Mouse (Mus musculus) ES-Bruce4 (cell line): ENCODE results near the gene Rin1. TPM values are rescaled to one million over a fixed set of nuclear protein-coding genes. Genes with fewer than 3 reads are reported as not detected.

Experiments
- H3K27ac ChIP-seq: 2 replicates; pipeline ENCODE4 v1.5.1; 2012; ENCODE audit warnings: low read length, inconsistent platforms; ENCODE audit not compliant: insufficient read depth
- H3K27me3 ChIP-seq: 2 replicates; pipeline ENCODE4 v1.6.1; 2012; ENCODE audit warnings: mild to moderate bottlenecking, low read length, inconsistent platforms; ENCODE audit not compliant: control insufficient read depth, poor library complexity, insufficient read depth, severe bottlenecking
- H3K36me3 ChIP-seq: 2 replicates; pipeline ENCODE4 v1.6.1; 2012; ENCODE audit warnings: inconsistent platforms, mild to moderate bottlenecking, low read length, moderate library complexity; ENCODE audit not compliant: control insufficient read depth, poor library complexity, insufficient read depth, severe bottlenecking
- H3K4me1 ChIP-seq: one replicate; pipeline ENCODE4 v1.8.1; 2011; ENCODE audit warnings: low read length; ENCODE audit not compliant: control insufficient read depth, insufficient read depth
- H3K4me3 ChIP-seq: 2 replicates; pipeline ENCODE4 v1.5.1; 2011; ENCODE audit warnings: low read depth, mild to moderate bottlenecking, low read length
- H3K9ac ChIP-seq: 2 replicates; pipeline ENCODE4 v1.6.1; 2012; ENCODE audit warnings: low read depth, mild to moderate bottlenecking, inconsistent platforms; ENCODE audit not compliant: poor library complexity, severe bottlenecking
- H3K9me3 ChIP-seq: replicated peaks from 2 replicates; pipeline ENCODE4 v1.6.1; 2012; ENCODE audit warnings: mild to moderate bottlenecking, low read length, inconsistent platforms; ENCODE audit not compliant: control insufficient read depth, poor library complexity, insufficient read depth, severe bottlenecking
- CTCF ChIP-seq: IDR thresholded peaks from one replicate; pipeline ENCODE4 v1.8.1; 2011; ENCODE audit warnings: low read depth, low read length
- EP300 ChIP-seq: IDR thresholded peaks from 2 replicates; pipeline ENCODE4 v1.6.1; 2011; ENCODE audit warnings: low read depth, low read length; ENCODE audit not compliant: insufficient read depth
- POLR2A ChIP-seq: IDR thresholded peaks from one replicate; pipeline ENCODE4 v1.8.1; 2011; ENCODE audit warnings: low read length; ENCODE audit not compliant: insufficient read depth
- polyA plus RNA-seq: library from polyadenylated mRNA; stranded (reverse); fragments of >200 nt; gene quantifications from 2 replicates; pipeline ENCODE4 v1.2.4, GENCODE M21; 2011; ENCODE audit warnings: low read depth; ENCODE audit not compliant: missing spikeins, insufficient read depth, insufficient read length

Gene Rin1
- polyA plus RNA-seq, 1 experiment = 19.2 TPM

DNA sequence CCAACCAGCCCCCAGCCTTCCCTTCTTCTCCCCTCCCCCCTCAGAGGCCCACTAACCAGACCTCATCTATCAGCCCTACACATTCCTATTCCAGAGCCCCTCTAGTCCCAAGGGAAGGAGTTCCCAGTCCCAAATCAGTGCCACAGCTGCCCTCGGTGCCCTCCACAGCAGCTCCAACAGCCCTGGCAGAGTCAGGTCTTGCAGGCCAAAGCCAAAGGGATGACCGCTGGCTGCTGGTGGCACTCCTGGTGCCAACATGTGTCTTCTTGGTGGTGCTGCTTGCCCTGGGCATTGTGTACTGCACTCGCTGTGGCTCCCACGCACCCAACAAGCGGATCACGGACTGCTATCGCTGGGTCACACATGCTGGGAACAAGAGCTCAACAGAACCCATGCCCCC lies 19.7 kb downstream of the Rin1 start:
- no peaks in the 10 kb centered on the region for H3K27me3 ChIP-seq
- no peak overlapping the region for H3K9ac ChIP-seq
- TF ChIP-seq CTCF = no peak
- no peak overlapping the region for H3K4me3 ChIP-seq
- no peaks in the 10 kb centered on the region for H3K36me3 ChIP-seq
- H3K4me1 ChIP-seq = peaks cover 6% of the 10 kb centered on the region
- no peak overlapping the region for H3K27ac ChIP-seq
- no peaks in the 10 kb centered on the region for H3K9me3 ChIP-seq

GRCm38 (mm10) chr19:5071077-5071476 lies 20.8 kb downstream of the Rin1 start:
- Histone ChIP-seq H3K4me1 (peaks cover 6% of the 10 kb centered on the region), H3K27me3 (no peaks in the 10 kb centered on the region), H3K36me3 (no peaks in the 10 kb centered on the region), H3K4me3 (peak overlapping the region; percentile 78; the same call in 1 of the 2 replicates), H3K9ac (peak overlapping the region; percentile 74), H3K27ac (peak overlapping the region; percentile 48; the same call in 1 of the 2 replicates), H3K9me3 (no peaks in the 10 kb centered on the region)
- TF ChIP-seq EP300 = no peak
- TF ChIP-seq POLR2A = no peak
- no peak for TF ChIP-seq CTCF

DNA sequence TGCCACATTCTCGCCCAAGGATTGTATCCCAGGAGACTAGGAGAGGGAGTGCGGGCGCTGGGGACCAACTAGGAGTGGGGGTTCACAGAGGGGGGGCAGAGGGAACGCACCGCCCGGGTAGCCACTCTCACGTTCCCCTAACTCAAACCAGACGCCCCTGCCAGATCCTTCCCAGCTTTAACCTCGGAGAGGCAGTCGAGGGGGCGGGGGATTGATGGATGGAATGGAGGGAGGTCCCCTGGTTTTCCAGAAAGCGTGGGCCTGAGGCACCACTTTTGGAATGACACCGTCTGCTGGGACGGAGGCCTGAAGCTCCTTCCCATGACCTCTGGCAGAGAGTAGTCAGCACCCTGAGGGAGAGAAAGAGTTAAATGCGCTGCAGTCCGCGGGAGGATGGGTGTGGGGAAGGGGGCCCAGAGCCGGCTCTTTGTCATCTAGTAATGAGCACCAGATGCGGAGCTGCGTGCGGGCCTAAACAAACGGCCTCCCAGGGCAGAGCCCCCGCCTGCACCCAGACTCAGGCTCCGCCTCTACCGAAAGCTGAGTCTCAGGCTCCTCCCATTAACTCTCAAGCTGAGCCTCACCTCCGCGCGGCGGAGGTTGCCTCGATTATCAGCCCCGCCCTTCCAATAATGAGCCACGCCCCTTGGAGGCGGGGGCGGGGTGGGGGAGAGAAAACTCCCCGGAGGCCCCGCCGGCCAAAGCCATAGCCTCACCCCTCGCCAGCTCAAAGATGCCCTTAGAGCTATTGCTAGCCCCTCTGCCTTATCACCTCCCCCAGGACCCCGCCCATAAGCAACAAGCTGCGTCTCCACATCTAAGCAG lies 21.5 kb downstream of the Rin1 start:
- no peaks in the 10 kb centered on the region for H3K27me3 ChIP-seq

GRCm38 (mm10) chr19:5072389-5073019 lies 22.2 kb downstream of the Rin1 start:
- Histone ChIP-seq H3K4me1 (no peaks in the 10 kb centered on the region), H3K4me3 (peak overlapping the region; percentile 72), H3K9me3 (no peaks in the 10 kb centered on the region), H3K9ac (peak overlapping the region; percentile 24; the same call in 1 of the 2 replicates), H3K27ac (peak overlapping the region; percentile 83), H3K36me3 (no peaks in the 10 kb centered on the region), H3K27me3 (no peaks in the 10 kb centered on the region)
- TF ChIP-seq POLR2A = no peak
- TF ChIP-seq CTCF = no peak
- no peak for TF ChIP-seq EP300

More for the DNA sequence above, 21.5 kb downstream of the Rin1 start:
- no peaks in the 10 kb centered on the region for H3K36me3 ChIP-seq
- H3K9ac ChIP-seq = peak overlapping the region; percentile 74
- peaks cover 6% of the 10 kb centered on the region for H3K4me1 ChIP-seq
- 0 out of 2 replicates have a peak, but pooled peaks have one; percentile 34 for TF ChIP-seq EP300
- TF ChIP-seq CTCF = no peak
- TF ChIP-seq POLR2A = peak; percentile 12
- H3K27ac ChIP-seq = peak overlapping the region; percentile 83
- H3K9me3 ChIP-seq = no peaks in the 10 kb centered on the region
- peak overlapping the region; percentile 78 for H3K4me3 ChIP-seq

GRCm38 (mm10) chr19:5073028-5073427 lies 22.7 kb downstream of the Rin1 start:
- H3K4me3 ChIP-seq = peak overlapping the region; percentile 72
- H3K27me3 ChIP-seq = no peaks in the 10 kb centered on the region
- peak; percentile 46 for TF ChIP-seq CTCF
- no peak for TF ChIP-seq POLR2A
- H3K9me3 ChIP-seq = no peaks in the 10 kb centered on the region
- H3K36me3 ChIP-seq = no peaks in the 10 kb centered on the region
- peak overlapping the region; percentile 24; the same call in 1 of the 2 replicates for H3K9ac ChIP-seq
- no peaks in the 10 kb centered on the region for H3K4me1 ChIP-seq
- peak overlapping the region; percentile 83 for H3K27ac ChIP-seq

DNA sequence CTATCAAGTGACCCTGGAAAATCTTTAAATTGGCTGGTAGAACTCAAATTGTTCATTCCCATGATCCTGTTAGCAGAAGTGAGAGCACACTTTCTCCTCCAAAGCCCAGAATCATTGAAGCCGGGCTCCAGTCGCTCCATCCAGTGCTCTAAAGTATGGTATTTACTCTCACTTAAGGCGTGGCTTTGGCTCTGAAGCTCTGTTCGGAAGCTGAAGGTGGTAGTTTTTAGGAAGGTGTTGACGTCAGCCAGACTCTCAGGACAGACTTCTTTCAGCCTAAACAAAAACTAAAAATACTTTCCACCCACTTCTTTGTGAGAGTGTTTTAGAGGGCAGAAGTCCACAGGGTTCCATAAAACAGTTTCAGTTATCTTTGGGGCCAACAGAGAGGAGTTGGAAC lies 23.2 kb downstream of the Rin1 start:
- H3K36me3 ChIP-seq = no peaks in the 10 kb centered on the region
- no peak overlapping the region for H3K9ac ChIP-seq
- TF ChIP-seq CTCF = no peak
- TF ChIP-seq POLR2A = no peak
- no peak for TF ChIP-seq EP300
- no peaks in the 10 kb centered on the region for H3K27me3 ChIP-seq
- H3K9me3 ChIP-seq = no peaks in the 10 kb centered on the region
- no peak overlapping the region for H3K27ac ChIP-seq
- no peaks in the 10 kb centered on the region for H3K4me1 ChIP-seq
- no peak overlapping the region for H3K4me3 ChIP-seq
